Mouse (Mus musculus): Measurements from ENCODE around the gene Mpdu1.

- no peak for TF ChIP-seq POLR2A (IDR thresholded peaks at IDR 0.05; ENCODE audit: low read depth, low read length)
- no peak for TF ChIP-seq CTCF (conservative IDR thresholded peaks at IDR 0.05; ENCODE audit: insufficient read depth, insufficient read length, low read depth, low read length)
Measured at GRCm38 (mm10) chr11:69684936-69685335, 22.5 kb upstream of the Mpdu1 start.
